Mouse (Mus musculus) G1E (cell line): ENCODE measurements around the gene Bglap.

ENCODE experiments used
- GATA1 ChIP-seq: IDR thresholded peaks from 2 replicates; pipeline ENCODE4 v1.6.1; 2012; ENCODE audit warnings: borderline replicate concordance, low read length, inconsistent platforms, mixed read lengths
- TAL1 ChIP-seq: conservative IDR thresholded peaks from 2 replicates; pipeline ENCODE4 v1.6.1; 2012; ENCODE audit warnings: low read depth, low read length, inconsistent platforms, mixed read lengths

GRCm38 (mm10) chr3:88359584-88359983 lies 24.7 kb downstream of the Bglap start:
- TF ChIP-seq TAL1: no peak
- no peak for TF ChIP-seq GATA1
